Mouse (Mus musculus) forebrain, embryonic 14.5 days (tissue): Measurements from ENCODE around the gene Prss22. TPM values are rescaled to one million over a fixed set of nuclear protein-coding genes. Genes with fewer than 3 reads are reported as not detected.
"Not testable (repeated sequence)": the region's sequence is repeated elsewhere in the genome, so short reads cannot be mapped to it uniquely, and the experiment has no call there.

Experiments used
- ATAC-seq: fragments of 200-750 bp; cut with Nextera tagmentation; 2 replicates; pipeline ENCODE4 v1.8.0; 2017; ENCODE audit warnings: mild to moderate bottlenecking, moderate library complexity
- DNase-seq: peaks from one replicate; pipeline ENCODE4 v3.0.0-alpha.2; 2015; ENCODE audit warnings: low spot score
- H3K27ac ChIP-seq: fragments of 300-500 bp; sonication (generic); 2 replicates; pipeline ENCODE4 v1.5.1; 2014; ENCODE audit warnings: low read depth, mild to moderate bottlenecking, control low read depth, low read length, moderate library complexity
- H3K27me3 ChIP-seq: fragments of 300-500 bp; sonication (generic); replicated peaks from 2 replicates; pipeline ENCODE4 v1.6.1; 2014; ENCODE audit warnings: low read length, control low read depth, mixed read lengths; ENCODE audit not compliant: control insufficient read depth, insufficient read depth
- H3K36me3 ChIP-seq: fragments of 300-500 bp; sonication (generic); 2 replicates; pipeline ENCODE4 v1.6.1; 2014; ENCODE audit warnings: low read length, control low read depth; ENCODE audit not compliant: control insufficient read depth, insufficient read depth
- H3K4me1 ChIP-seq: fragments of 300-500 bp; sonication (generic); 2 replicates; pipeline ENCODE4 v1.6.1; 2014; ENCODE audit warnings: antibody characterized with exemption, low read length, control low read depth; ENCODE audit not compliant: control insufficient read depth, insufficient read depth
- H3K4me2 ChIP-seq: fragments of 300-500 bp; sonication (generic); 2 replicates; pipeline ENCODE4 v1.6.1; 2014; ENCODE audit warnings: mild to moderate bottlenecking, control low read depth, low read length
- H3K4me3 ChIP-seq: fragments of 300-500 bp; sonication (generic); 2 replicates; pipeline ENCODE4 v1.5.1; 2014; ENCODE audit warnings: low read depth, low read length, control low read depth
- H3K9ac ChIP-seq: fragments of 300-500 bp; sonication (generic); 2 replicates; pipeline ENCODE4 v1.6.1; 2014; ENCODE audit warnings: mild to moderate bottlenecking, low read length, control low read depth, moderate library complexity
- H3K9me3 ChIP-seq: fragments of 300-500 bp; sonication (generic); replicated peaks from 2 replicates; pipeline ENCODE4 v1.6.1; 2016; ENCODE audit warnings: low read length, control low read depth, mixed read lengths; ENCODE audit not compliant: control insufficient read depth
- WGBS: fragments of 180-500 bp; shearing (Covaris S2); extraction: QIAGEN DNeasy Blood & Tissue Kit; methylation state at CpG from one replicate; pipeline ENCODE4 v1.1.7; 2014; 5-methylcytosine and 5-hydroxymethylcytosine counted together
- microRNA-seq: library from miRNA; unstranded; fragments of <30 nt; microRNA quantifications from one replicate; pipeline ENCODE4, GENCODE M21; 2016
- polyA plus RNA-seq: library from polyadenylated mRNA; unstranded; fragments of >200 nt; fragmentation: Nextera tagmentation; extraction: Ambion mirVana; gene quantifications from 2 replicates; pipeline ENCODE4 v1.2.1, GENCODE M21; 2014

Prss22 gene
- polyA plus RNA-seq, 1 experiment from 2014 or later = not detected

- WGBS = 84% methylated on average over 4 of the region's 4 CpGs
- H3K4me2 ChIP-seq, H3K9ac ChIP-seq, H3K36me3 ChIP-seq, DNase-seq, H3K4me3 ChIP-seq, H3K4me1 ChIP-seq, ATAC-seq, H3K27ac ChIP-seq, H3K27me3 ChIP-seq, H3K9me3 ChIP-seq: not testable (repeated sequence)
Measured at GRCm38 (mm10) chr17:23947486-23947885, 50.4 kb downstream of the Prss22 start.

Small RNA genes lying within 50 kb of the gene (microRNA-seq; reads per million reads assigned to microRNA genes)
- not detected for gene Gm27700

Other genes with a start within 250 kb of the Prss22 start
- gene Flywch1, start 226.5 kb downstream of the Prss22 start, polyA plus RNA-seq = 129 and 143 TPM in 2 replicates
- 36.9 and 44.2 TPM in 2 replicates for gene Flywch2, start 212.0 kb downstream of the Prss22 start, polyA plus RNA-seq
- gene Srrm2, start 207.6 kb downstream of the Prss22 start, polyA plus RNA-seq = 226 and 339 TPM in 2 replicates
- 1,202 and 1,508 TPM in 2 replicates for gene Elob, start 169.0 kb downstream of the Prss22 start, polyA plus RNA-seq
- not detected in 2 replicates for gene Prss33, start 162.0 kb downstream of the Prss22 start, polyA plus RNA-seq
- gene Prss32, start 154.2 kb downstream of the Prss22 start, polyA plus RNA-seq = not detected in 2 replicates
- gene Prss41, start 153.9 kb downstream of the Prss22 start, polyA plus RNA-seq = 0.31 and 0.66 TPM in 2 replicates
- not detected in 2 replicates for gene Prss21, start 130.0 kb downstream of the Prss22 start, polyA plus RNA-seq
- not detected in 2 replicates for gene Dcpp1, start 117.2 kb downstream of the Prss22 start, polyA plus RNA-seq
- gene Dcpp2, start 117.2 kb downstream of the Prss22 start, polyA plus RNA-seq = not detected in 2 replicates
- gene Dcpp3, start 80.6 kb downstream of the Prss22 start, polyA plus RNA-seq = not detected in 2 replicates
- gene Sbp, start 56.4 kb downstream of the Prss22 start, polyA plus RNA-seq = not detected in 2 replicates
- not detected in 2 replicates for gene Sbpl, start 42.8 kb downstream of the Prss22 start, polyA plus RNA-seq
- not detected in 2 replicates for gene Prss30, start 17.5 kb downstream of the Prss22 start, polyA plus RNA-seq
- gene Prss27, start 40.0 kb upstream of the Prss22 start, polyA plus RNA-seq = not detected in 2 replicates
- gene Kctd5, start 75.4 kb upstream of the Prss22 start, polyA plus RNA-seq = 84.3 and 87.0 TPM in 2 replicates
- gene Pdpk1, start 152.8 kb upstream of the Prss22 start, polyA plus RNA-seq = 42.6 and 59.0 TPM in 2 replicates
- gene Amdhd2, start 165.7 kb upstream of the Prss22 start, polyA plus RNA-seq = 28.4 and 29.6 TPM in 2 replicates
- gene Atp6v0c, start 171.6 kb upstream of the Prss22 start, polyA plus RNA-seq = 1,021 and 1,033 TPM in 2 replicates
- gene Tbc1d24, start 207.5 kb upstream of the Prss22 start, polyA plus RNA-seq = 10.5 and 15.0 TPM in 2 replicates
- 2.6 and 3.0 TPM in 2 replicates for gene Ntn3, start 211.4 kb upstream of the Prss22 start, polyA plus RNA-seq
- gene Tedc2, start 222.8 kb upstream of the Prss22 start, polyA plus RNA-seq = 11.0 and 12.5 TPM in 2 replicates